Mouse (Mus musculus) CD8-positive naive resting alpha-beta T cell, adult 2 months (primary cell): ENCODE data around the gene Ugt1a7c.

Source experiments
- DNase-seq, 2 experiments: peaks; one replicate each; pipeline ENCODE4 v3.0.0; 2022; ENCODE audit warnings: low read depth in 2 of 2, low spot score in 2 of 2

The Ugt1a7c gene

GRCm38 (mm10) chr1:88192136-88192535 is 97.3 kb downstream of the Ugt1a7c start:
- DNase-seq, result no peak

- DNase-seq, result no peak
Measured at GRCm38 (mm10) chr1:88195687-88196086, 100.8 kb downstream of the Ugt1a7c start.

GRCm38 (mm10) chr1:88197443-88197842 is 102.6 kb downstream of the Ugt1a7c start:
- no peak for DNase-seq

- DNase-seq, result no peak
Measured at GRCm38 (mm10) chr1:88199996-88200395, 105.1 kb downstream of the Ugt1a7c start.

- DNase-seq, result no peak
Measured at GRCm38 (mm10) chr1:88200456-88200855, 105.6 kb downstream of the Ugt1a7c start, which contains the start of gene Ugt1a2. Gene Ugt1a2, plus strand, starts transcription at chr1:88200601.

- no peak for DNase-seq
Measured at GRCm38 (mm10) chr1:88205294-88205922, 110.5 kb downstream of the Ugt1a7c start, which contains the start of gene Dnajb3. Gene Dnajb3, minus strand, starts transcription at chr1:88205782.

- DNase-seq, result no peak
Measured at GRCm38 (mm10) chr1:88206843-88207479, 112.1 kb downstream of the Ugt1a7c start.

- DNase-seq, result peak in 1 of 2 experiments; percentile 0
Measured at GRCm38 (mm10) chr1:88211812-88212211, 117.0 kb downstream of the Ugt1a7c start, which contains the start of gene Ugt1a1. Gene Ugt1a1, plus strand, starts transcription at chr1:88211959.

GRCm38 (mm10) chr1:88212341-88213045 is 117.6 kb downstream of the Ugt1a7c start:
- DNase-seq, result no peak

GRCm38 (mm10) chr1:88213061-88213460 is 118.2 kb downstream of the Ugt1a7c start:
- DNase-seq, result no peak

GRCm38 (mm10) chr1:88213766-88214461 is 119.1 kb downstream of the Ugt1a7c start:
- peak in 1 of 2 experiments; percentile 1 for DNase-seq

GRCm38 (mm10) chr1:88214462-88214952 is 119.6 kb downstream of the Ugt1a7c start:
- no peak for DNase-seq

GRCm38 (mm10) chr1:88215466-88216380 is 120.9 kb downstream of the Ugt1a7c start:
- peak in 1 of 2 experiments; percentile 1 for DNase-seq

GRCm38 (mm10) chr1:88216551-88216950 is 121.7 kb downstream of the Ugt1a7c start:
- DNase-seq, result no peak

- no peak for DNase-seq
Measured at GRCm38 (mm10) chr1:88217144-88217543, 122.3 kb downstream of the Ugt1a7c start.

GRCm38 (mm10) chr1:88217576-88217975 is 122.7 kb downstream of the Ugt1a7c start:
- peak in 1 of 2 experiments; percentile 1 for DNase-seq

GRCm38 (mm10) chr1:88218051-88218450 is 123.2 kb downstream of the Ugt1a7c start:
- peak; percentile 1 to 8 for DNase-seq

GRCm38 (mm10) chr1:88218591-88218990 is 123.7 kb downstream of the Ugt1a7c start:
- DNase-seq, result peak in 1 of 2 experiments; percentile 1

- DNase-seq, result peak in 1 of 2 experiments; percentile 1
Measured at GRCm38 (mm10) chr1:88219054-88219453, 124.2 kb downstream of the Ugt1a7c start.

GRCm38 (mm10) chr1:88220336-88220735 is 125.5 kb downstream of the Ugt1a7c start:
- peak; percentile 1 to 2 for DNase-seq
